Mouse (Mus musculus) neutrophil, adult 59 days (primary cell): ENCODE measurements around the gene Susd5. TPM values are rescaled to one million over a fixed set of nuclear protein-coding genes. Genes with fewer than 3 reads are reported as not detected.

ENCODE experiments used
- total RNA-seq, 2 experiments: library from RNA; stranded (reverse); gene quantifications; 1 replicate in 1 of 2; 2 replicates in 1 of 2; pipeline ENCODE4 v1.2.4; 2023

The Susd5 gene
- total RNA-seq, result not detected

DNA sequence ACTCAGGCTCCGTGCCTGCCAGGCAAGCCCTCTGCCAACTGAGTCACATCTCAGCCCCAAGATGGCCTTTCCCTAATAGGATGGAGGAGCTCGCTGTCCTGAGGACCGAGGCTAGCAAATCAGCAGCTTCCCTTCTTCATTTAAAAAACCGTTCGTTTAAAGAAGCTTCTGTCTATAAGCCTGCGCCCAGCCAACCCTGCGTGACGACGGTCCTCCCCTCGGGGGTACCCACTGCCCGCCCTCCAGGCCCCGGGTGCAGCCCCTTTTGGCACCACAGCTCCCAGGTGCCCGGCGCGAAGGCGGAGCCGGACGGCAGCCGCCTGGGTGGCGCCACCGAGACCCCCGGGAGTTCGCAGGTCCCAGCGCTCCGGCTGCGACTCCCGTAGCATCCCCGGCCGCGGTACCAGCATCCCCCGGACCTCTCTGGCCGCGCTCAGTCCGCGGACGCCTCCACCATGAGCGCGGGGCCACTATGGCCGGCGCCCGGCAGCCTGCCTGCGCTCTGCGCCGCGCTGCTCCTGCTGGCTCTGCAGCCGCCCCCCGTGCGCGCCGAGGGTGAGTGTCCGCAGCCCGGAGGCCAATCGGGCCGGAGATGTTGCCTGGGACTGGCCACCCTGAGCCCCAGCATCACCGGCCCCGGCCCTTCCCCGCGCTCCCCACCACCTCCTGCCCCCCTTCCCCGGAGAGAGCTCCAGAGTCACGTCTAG is at the start of gene Susd5:
Gene Susd5 (plus strand): TSS at position 51 of the 707 bp plus-strand sequence.

DNA sequence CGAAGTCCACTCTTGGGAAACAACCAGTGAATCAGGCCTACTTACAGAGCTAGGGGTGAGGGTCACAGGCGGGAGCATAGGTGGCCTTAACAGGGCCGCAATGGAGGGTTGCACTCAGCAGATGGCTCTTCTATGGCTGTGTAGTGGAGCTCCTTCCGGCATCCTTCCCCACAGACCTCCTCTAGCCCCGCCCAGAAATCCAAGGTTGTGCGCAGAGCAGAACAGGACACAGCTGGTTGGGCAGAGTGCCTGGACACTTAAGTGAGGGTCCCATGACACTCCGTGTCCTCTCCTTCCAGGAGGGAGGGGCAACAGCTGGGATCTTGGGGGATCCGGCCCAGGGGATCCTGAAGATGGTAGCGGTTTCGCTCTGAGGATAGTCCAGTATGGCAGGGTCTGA is 10.9 kb upstream of the Susd5 start, which contains the start of gene Fbxl2:
Gene Fbxl2 (minus strand): TSS at position 164 of the 400 bp plus-strand sequence.

Other genes with a start within 250 kb of the Susd5 start
- 100 to 1,000 TPM; 103 to 111 TPM for gene Ubp1, start 126.2 kb upstream of the Susd5 start, total RNA-seq
- gene Fbxl2, start 10.9 kb upstream of the Susd5 start, total RNA-seq, result 1 to 10 TPM; 1.8 to 2.5 TPM